Mouse (Mus musculus): ENCODE data around the gene Crisp1.

The Crisp1 gene

DNA sequence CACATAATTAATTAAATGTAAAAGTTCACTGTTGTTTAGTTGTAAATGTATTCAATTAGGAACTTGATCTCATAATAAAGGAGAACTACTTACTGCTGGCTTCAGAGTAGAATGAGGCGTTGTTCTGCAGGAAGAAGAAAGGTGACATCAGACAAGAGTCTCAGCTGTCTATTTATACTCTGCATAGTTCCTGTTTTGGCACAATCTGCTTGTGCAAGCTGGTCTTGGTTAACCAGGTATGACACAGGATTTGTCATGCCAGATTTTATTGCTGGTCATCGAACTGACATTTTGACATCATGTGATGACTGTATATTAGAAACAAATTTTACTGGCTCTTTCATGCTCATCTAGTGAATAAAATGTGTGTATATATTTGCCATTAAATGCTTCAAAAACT is at the start of gene Crisp1:
Crisp1 (minus strand) TSS at position 146 of the 400 bp plus-strand sequence.
- DNase-seq (ENCODE audit: low spot score in 2 of 2) = no peak

DNA sequence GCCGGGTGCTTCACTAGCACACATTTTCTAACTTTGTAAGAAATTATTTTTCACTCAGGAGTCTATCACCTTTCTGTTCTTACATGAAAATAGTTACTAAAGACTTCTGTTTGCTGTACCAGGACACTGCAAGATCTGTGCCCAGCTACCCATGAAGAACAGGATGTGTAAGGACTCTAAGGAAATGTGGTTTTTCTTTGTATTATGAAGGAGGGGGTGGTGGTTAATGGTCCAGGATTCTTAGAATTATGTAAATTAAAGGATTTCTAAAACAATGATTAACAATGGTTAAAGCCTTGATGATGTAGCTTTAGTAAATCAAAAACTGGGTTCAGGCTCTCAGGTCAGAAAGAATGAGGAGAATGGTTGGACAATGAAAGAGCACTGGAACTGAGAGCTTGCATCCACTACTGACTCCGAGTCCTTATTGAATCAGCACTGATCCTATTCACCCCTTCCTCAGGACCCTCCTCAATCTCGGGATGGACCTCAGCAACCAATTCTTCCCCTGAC is 23.5 kb upstream of the Crisp1 start:
- no peak for DNase-seq (ENCODE audit: low spot score in 2 of 2)

DNA sequence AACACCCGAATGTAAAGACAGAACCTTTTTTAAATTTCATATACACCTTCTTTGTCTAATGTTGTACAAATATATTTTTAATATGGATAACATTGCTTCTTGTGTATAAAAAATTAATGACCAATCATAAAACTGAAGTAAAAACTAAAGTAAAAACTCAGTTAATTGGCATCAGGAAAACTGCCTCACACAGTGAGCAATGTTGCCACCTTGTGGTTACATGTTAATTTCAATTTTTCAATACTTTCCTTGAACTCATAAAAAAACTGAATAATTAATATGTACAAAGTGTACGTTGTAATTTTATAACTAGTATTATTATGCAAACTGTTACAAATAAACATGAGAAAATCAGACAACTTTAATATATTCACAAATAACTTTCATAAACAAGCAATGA is 33.6 kb downstream of the Crisp1 start:
- DNase-seq (ENCODE audit: low spot score in 2 of 2) = no peak

DNA sequence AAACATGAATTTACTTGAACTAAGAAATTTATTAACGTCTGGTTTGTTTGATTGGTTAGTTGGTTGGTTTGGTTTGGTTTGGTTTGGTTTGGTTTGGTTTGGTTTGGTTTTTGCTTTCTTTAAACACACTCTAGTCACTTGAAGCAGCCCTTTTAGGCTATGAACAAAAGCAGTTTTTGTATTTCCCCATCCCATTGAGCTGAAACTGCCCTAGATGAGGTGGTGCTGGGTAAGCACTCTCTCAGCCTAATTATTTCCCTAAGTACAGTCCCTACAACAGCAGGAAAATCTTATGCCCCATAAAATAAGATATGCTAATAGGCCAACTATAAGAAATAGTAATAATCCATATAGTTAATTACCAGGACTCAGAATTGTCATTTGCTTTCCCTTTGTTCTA is 43.5 kb downstream of the Crisp1 start:
- no peak for DNase-seq (ENCODE audit: low spot score in 2 of 2)

DNA sequence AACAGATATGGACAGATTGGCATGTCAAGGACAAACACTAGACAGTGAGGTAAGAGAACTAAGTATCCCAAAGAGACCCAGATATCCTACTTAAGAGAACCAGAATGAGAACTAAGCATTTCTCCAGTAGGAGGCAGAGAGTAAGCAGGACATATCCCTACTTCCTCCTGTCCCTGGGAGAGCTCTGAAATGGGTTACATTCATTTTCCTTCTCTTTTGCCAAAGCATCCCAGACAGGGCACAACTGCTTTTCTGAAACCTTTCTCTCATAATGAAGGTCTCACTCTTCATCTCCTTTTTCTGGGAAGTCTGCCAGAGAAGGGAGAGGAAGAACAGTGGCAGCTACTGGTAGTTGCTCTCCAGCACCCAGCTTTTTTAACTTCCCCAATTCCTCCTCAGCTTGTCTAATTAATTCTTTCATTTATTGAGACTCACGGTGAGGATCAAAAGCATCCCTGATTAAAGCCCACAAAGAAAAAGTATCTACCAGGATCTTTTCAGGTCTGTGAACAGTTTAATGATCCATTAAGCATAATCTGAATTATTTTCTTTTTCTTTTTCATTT is 44.0 kb downstream of the Crisp1 start:
- DNase-seq (ENCODE audit: low spot score in 2 of 2) = no peak

DNA sequence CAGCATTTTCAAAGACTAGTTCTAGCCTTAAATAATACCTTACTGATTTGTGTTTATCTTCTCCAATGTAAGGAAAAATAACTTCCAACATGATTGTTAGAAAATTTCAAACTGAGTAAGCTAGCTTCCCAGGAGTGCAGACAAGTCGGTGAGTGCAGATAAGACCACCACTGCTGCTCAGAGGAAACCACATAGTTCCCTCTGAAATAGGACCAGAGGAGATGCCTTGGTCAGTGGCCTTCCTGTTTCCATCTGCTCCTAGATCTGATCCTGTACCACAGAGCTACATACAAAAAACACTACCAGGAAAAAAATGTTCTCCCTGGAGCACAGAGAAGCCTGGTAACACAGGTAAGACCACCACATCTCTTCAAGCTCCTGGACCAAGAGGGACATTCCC is 66.5 kb downstream of the Crisp1 start:
- no peak for DNase-seq (ENCODE audit: low spot score in 2 of 2)
